Mouse (Mus musculus) retina, postnatal 1 day (tissue): Measurements from ENCODE around the gene Bik.
A peak's percentile ranks its signal among the peaks of the same experiment; 100 is the strongest.

ENCODE experiments used
- DNase-seq: peaks from one replicate; pipeline ENCODE4 v3.0.0-alpha.2; 2012

The Bik gene

DNA sequence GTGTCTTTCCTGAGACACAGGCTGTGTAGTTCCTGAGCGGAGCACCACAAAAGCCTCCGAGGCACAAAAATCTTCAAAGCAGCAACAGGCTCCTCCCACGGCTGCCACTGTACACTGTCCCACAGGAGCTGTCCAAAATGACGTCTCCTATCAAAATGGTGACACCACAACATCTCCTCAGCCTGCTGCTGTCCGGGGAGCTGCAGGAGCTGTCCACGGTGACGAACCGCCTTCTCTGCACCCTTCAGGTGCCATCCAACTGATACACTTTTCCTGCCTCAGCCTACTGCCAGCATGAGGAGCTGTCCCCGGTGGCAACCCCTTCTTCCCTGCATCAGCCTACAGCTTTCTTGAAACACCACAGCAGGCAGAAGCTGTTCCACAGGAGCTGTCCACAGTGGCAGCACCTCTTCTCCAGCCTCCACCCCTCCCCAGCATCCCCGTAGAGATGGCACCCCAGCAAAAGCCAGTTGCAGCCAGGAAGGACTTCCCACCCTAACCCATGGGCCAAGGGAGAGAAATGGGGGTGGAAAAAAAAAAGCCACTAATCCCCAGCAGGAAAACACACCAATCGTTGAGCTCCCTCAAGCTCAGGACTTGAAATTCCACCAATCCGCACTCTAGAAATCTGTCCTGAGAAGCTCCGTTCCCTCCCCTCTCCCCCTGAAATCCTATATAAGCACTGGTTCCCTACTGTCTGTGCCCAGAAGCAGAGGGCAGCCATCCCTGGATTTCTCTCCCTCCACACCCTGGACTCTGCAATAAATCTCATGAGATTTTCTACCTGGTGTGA, 14.0 kb upstream of the Bik start:
- no peak for DNase-seq

DNA sequence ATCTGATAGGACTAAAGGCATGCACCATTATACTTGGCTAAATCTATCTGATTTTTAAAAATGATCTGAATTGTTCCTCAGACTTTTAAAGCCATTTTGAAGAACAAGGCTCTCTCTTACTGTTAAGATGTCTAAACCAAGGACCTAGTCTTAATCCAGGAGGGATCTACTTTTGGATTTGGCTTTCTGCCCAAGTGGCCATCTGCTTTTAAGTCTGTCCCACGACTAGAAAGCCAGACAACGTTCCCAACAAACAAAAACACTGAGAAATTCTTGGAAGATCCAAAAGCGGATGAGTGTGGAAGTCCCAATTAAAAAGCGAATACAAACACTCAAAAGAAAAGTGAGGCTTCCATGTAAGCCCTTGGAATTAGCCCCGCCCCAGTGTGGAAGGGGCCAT, 11.6 kb upstream of the Bik start:
- no peak for DNase-seq

DNA sequence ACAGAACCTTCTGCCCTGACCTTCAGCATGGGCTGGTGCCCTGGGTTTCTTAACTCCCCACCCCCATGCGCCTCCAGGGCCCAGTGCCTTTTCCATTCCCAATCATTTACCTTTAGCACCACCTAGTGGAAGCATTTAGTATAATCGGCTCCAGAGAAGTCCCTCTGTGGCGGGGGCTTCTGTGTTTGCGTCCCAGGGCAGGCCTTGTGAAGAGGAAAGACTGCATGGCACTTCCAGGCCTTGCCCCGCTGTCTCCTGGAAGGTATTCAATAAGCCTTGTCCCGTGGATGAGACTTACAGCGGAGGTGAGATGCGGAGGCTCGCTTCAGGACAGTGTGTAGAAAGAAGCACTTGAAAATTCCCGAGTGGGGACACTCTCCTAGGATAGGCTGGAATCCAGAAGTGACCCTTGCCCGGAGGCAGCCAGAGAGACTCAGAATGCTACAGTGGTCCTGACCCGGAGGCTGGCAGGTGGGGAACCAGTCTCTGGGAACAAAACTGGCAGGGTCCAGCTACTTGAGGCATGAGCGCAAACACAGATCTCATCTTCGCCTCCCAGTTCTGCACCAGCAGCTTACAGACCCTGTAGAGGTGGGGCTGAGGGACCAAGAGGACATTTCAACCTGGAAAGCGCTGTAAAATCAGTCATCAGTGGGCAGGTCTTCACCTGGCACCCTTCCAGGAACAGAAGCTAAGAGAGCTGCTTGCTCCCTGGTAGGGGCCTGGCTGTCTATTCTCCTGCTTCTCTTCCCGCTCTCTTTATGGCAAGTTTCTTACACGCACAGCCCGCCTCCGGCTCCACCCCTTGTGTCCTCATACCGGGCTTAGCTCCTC, 8.2 kb upstream of the Bik start:
- DNase-seq: peak; percentile 91

DNA sequence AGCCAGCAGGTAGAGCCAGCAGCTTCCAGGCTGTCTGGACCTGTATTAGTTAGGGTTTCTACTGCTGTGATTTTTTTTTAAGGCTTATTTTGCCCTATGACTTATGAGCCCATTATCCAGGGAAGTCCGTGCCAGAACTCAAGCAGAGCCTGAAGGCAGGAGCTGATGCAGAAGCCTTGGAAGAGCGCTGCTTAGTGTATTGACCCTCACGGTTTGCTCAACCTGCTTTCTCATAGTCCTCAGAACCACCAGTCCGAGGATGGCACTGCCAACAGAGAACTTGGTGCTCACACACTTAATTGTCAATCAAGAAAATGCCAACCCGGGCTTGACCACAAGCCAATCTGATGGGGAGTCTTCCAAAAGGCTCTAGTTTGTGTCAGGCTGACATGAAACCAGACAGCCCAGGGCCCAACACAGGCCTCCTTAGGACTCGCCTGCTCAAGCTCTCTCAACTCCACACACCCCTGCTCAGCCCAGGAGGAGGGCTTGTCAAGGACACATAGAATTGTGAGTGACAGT, 5.7 kb upstream of the Bik start:
- DNase-seq: no peak

DNA sequence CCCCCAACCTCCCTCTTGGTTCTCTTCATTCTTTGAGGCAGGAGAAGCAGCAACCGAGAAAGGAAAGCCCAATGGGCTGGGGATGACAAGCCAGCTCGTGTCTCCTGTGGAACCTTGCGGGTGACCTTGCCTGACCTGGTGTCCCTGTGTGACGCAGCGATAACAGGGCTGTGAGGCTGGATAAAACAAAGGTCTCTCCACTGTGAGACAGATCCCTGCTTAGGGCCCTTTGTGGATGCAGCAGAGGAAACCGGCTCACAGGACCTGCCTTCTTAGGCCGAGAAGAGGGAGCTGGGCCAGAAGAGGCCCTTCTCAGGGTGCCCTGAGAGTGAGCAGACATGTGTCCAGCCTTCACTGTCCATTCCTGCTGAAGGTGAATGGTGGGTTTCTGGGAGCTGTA, 3.5 kb upstream of the Bik start:
- no peak for DNase-seq

DNA sequence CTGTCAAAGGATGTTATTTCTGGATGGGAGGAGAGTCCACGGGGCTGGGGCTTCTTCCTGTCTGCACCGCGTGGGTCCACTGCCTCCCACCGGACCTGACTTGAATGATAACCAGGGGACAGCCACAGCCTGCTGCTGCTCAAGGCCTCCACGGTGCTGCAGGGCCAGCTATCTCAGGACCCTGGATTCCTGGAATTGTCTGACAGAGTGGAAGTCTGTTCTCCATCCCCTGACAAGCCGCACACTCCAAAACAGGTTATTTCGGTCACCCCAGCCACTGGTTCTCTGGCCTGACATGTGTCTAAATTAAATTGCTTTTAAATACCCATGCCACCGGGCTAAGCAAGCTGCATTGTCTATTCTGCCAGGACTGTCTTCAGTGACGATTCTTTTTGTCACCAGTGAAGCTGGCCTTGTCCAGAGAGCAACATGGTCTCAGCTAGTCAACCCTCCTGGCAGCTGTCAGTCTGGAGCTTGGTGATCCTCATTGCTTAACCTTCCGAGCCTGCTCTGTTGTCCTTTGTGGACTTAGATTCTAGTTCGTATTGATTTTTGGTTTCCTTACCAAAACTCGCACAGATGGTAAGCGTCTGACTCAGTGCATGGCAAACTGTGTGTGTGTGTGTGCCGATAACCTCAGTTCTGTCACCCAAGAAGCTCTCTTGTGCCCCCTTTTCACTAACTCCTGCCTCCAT, 2.9 kb upstream of the Bik start:
- no peak for DNase-seq

DNA sequence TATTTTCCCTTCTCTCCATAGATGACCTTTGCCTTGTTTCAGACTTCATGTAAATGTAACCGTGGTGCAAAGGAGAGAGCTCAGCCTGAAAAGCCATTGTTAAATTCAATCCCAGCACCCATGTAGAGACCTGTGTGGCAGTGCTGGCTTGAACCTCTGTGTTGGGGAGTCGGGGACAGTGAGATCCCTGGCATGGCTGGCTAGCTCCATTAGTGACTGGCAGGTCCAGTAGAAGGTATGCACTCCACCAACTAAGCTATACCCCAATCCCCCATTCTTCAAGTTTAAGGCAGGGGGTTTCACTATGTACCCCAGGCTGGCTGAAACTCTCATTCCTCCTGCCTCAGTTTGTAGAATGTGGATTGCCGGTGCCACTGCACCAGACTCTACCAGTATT, 2.3 kb upstream of the Bik start:
- no peak for DNase-seq

DNA sequence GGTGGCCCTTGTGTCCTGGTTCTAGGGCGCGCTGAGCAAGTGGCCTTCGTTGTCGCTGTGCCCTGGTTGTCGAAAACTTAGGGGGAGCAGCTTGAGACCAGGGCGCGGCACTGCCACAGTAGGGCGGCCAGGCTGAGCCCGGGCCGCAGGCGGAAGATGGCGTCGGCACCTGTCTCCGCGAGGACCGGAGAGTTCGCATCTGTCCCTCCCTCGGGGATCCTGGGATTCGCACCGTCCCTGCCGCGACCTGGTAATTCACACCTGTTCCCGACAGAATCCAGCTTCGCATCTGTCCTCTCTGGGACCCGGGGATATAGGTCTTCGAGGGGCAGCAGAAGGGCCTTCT, 403 bp downstream of the Bik start:
- DNase-seq: no peak

DNA sequence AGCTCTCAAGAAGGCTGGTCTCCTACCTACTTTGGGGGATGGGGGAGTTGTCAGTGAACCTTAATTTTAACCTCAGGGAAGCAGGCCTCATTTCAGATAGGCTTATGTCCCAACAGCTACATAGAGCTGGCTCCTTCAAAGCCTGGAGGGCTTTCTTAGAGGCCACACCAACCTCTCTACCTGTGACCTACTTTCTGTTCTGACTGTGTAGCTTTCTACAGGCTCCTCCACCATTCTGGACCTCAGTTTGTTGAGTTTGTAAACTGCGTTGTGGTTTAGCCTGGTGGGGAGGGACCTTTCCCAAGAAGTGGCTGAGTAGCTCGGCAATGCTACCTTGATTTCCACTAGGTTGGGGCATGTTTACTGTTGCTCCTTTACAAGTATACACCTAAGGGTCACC, 1.1 kb downstream of the Bik start:
- DNase-seq: no peak

DNA sequence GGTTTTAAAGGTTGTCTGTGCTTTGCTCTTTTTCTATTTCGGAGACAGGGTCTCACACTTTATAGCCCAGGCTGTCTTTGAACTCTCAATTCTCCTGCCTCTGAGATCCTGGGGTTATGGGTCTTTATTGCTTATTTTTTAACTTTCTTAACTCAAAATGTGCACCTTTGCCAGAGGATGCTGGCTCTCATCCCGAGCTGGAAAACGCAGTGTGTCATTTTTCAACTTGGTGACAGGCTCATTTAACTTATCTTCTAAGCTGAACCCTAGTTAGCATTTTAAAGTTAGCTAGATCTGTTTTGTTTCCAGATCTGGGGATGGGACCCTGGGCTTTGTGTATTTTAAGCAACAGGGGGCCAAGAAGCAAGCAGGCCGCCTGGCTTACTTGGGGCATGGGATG, 2.2 kb downstream of the Bik start:
- DNase-seq: no peak

DNA sequence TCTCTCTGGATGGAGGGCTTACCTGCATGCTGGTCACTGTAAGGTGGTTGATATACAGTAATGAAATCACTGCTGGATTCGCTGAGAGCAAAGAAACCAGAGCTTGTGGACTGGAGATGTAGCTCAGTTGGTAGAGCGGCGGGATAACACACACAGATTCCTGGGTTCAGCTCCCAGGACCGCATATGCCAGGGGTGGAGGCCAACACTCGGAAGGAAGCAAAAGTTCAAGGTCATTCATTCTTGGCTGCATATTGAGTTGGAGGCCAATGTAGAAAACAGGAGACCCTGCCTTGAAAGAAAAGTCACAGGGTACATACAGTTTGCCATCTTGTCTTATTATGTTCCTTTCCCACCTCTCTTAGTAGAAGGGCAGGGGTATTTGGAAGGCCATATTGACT, 3.1 kb downstream of the Bik start:
- no peak for DNase-seq

DNA sequence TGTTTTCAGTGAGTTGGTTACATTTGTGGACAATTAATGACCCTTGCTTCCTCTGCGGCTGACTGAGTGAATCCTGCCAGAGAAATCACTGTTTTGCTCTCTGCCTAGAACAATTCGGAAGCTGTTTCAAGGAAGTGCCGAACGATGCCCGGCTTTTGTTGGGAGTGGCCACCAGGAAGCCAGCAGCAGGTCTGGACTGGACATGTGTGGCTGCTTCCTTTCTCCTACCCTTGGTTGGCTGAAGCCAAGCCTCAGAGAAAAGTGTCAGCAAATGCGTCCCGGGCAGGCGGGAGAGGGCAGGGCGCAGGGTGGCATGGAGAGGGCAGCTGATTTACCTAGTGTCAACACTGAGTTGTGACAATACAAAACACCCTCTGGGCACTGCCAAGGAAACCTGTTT, 3.6 kb downstream of the Bik start:
- no peak for DNase-seq

DNA sequence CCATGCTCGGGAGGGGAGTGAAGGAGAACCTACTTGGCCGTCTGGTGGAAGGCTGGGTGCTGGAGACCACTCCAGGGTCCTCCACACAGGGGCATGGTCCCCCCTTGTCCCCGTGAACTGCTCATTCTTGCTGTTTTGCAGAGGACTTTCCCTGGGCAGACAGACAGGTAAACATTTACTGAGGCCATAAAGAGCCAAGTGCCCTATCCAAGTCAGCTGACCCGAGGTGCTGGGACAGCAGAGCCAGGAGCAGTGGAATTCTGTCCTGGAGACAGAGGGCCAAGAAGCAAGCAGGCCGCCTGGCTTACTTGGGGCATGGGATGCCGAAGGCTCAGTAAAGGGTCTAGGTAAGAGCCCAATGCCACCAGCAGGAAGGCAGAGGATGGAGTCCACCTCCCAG, 4.0 kb downstream of the Bik start:
- no peak for DNase-seq

DNA sequence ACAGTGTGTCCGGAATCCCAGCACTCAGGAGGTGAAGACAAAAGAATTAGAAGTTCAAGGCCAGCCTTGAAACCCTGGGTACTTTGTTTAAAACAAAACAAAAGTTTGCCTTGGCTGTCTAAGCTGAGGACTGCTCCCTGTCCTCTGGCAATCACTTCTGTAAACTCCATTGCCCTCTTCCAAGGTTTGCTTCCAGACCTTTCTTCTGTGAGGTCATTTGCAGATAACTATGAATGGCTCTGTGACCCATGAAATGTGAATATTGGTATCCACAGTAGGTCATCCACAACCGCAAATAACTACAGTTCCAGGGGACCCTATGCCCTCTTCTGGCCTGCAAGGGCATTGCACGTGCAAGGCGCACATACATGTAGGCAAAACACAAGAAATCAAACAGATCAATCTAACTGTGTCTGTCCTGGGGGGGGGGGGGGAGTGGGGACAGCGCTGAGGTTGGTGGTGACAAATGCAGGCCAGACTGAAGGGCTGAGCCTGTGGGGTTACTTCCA, 5.4 kb downstream of the Bik start:
- DNase-seq: no peak

DNA sequence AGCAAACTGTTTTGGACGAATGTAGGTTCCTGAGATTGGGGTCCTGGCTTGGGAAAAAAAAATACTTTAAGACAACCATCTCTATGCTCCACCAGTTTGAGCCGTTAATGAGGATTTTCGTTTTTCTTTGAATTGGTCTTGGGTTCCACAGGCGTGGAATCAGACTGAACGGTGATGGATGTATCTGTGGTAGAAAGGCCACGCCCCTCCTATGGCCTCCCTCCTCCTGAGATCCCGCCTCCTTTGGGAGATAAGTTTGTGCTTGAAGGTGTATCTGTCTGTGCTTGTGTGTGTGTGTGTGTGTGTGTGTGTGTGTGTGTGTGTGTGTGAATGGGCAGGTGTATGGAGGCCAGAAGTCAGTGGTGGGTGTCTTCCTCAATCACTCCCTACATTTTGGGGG, 5.9 kb downstream of the Bik start:
- DNase-seq: no peak

DNA sequence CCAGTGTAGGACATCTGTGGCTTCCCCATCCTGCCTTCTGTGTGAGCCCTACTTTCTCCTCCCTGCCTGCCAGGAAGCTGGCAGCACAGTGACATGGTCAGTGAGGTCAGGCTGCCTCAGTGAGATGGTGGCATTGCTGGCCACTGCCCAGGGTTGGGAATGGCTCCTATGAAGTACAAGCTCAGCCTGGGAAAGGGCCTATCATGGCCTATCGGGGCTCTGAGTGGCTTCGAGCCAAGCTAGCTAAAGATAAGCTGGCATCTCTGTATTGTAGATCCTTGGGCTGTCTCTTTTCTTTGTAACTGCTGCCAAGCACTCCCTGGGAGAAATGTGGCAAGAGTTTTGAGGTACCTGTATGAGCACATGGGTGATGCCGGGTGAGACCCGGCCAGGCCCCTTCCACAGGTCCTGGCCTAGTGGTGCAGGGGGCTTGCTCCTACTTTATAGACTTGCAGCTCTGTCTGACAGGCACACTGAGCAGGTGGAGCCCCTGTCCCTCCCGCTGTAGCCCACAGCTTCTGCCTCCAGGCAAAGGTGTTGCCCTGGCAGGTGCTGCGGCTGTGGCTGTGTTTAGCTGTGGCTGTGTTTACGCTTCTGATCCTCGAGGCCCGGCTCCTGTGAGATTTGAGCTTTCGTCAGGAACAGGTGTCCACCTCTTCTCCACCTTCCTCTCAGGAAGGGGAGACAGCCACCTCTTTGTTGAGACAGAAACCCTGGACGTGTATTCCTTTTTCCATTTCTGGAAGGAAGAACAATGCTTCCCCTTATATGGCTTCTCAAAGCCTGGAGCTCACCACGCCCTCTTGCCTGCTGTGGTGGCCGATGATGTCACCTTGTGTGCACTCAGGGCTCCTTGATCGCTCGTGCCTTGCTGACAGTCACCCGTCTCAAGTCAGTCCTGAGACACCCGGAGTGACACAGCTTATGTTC, 8.6 kb downstream of the Bik start:
- DNase-seq: no peak

DNA sequence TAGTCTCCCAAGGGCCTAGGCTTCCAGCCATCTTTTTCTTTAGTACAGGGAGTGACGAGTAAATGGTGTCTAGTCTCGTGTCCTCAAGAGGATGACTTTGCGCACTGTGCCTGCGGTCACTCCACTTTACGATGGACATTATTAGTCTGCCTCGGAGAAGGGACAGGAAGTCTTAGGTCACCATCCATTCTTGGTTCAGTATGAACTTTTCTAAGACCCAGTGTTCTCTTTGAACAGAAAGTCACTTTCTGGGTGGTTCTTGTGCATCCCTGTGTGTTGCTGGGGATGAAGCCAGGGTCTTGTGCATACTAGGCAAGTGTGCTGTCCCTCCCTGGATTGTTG, 9.2 kb downstream of the Bik start:
- DNase-seq: no peak

DNA sequence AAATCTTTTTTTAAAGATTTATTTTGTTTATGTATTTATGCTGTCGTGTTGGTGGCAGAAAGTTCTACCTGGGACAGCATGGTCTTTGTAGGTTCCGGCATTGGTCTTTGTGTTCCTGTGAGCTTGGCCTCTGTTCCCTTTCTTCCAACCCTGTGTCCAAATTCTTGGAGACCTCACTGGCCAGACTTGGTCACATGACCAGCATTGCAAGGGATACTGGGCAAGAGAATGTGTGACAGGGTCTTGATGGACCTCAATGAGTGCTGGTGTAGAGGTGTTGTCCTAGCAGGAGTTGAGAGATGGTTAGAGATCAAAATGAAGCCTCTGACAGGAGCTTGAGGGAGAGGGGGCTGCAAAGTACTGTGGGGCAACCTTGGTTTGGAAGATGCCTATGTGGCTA, 12.2 kb downstream of the Bik start:
- no peak for DNase-seq

DNA sequence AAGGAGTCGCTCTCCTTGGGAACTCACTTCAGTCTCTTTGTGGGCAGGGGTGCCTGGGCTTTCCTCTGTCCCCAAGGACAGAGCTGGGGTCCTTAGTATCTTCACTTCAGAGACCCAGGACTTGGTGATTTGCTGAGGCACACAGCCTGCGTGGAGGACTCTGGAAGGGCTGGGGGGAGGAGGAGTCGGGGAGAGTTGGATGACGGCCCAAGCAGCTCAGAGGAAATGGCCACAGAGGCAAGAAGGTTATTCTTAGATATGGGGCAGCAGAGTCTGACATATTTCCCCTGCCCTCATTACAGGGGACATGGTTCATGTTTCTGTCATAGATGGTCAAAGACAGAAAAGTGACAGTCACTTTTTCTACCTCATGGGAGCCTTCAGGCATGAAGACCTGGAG, 13.2 kb downstream of the Bik start:
- DNase-seq: no peak

DNA sequence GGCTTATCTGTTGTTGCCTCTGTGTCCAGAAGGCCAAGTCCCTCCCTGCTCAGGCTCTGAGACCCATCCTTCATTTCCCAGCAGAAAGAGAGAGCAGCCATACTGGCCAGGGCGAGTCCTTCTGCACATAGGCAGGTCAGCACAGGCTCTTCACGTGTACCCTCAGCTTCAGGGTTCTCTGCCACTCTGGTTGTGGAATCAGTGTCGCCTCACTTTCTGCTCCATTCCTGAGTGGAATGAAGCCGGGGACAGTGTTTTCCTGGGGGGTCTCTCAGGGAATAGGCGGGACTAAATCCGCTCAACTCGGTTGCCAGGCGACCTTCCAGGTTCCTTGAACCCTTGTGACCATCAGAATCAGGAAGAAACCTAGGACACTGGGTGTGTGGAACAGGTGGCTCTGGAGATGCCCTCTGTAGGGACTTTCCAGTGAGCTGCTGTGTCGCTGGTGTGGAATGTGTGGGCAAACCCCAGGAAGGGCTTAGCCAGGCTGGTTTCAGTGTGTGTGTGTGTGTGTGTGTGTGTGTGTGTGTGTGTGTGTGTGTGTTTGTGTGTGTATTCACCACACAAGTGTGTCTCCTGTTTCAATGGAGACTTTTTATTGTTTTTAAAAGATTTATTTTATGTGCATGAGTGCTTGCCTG, 15.1 kb downstream of the Bik start:
- DNase-seq: no peak

DNA sequence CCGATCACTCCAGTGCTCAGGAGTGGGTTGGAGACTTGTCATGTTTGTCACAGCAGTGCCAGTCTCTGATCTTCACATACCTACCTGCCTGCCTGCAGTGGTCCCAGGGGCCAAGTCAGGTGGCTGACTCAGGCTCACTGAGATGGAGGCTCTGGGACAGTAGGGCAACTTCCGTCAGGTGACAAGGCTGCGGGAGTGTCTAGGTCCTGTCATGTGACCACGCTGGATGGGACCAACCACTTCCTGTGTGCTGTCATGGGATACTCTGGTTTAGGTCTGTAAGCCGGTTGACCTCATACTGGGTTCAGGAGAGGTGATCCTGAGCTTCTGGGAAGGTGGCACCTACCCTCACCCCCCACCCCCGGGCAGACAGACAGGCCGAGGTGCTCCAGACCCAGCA, 19.4 kb downstream of the Bik start:
- no peak for DNase-seq

DNA sequence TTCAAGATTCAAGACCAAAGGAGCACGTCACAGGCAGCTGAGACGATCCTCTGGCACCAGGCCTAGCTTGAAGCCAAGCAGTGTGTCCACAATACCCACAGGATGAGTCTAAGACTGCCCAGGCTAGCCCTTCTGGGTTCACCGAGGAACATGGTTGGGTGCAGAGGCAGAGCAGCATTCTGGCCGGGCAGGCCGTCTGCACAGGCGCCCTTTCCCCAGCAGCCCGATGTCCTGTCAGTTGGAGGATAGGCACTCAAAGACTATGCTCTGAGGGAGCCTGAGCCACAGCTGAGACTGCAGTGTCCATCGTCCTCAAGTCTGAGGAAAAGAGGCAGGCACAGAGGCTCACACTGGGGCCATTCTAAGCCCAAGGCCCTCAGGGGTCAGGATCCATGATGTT, 20.5 kb downstream of the Bik start:
- DNase-seq: no peak
